Mouse (Mus musculus) lung, adult 2 months (tissue): ENCODE results near the gene Pde4d.

ENCODE experiments used
- CTCF ChIP-seq: fragments of 200-500 bp; IDR thresholded peaks from 2 replicates; pipeline ENCODE4 v1.5.1; 2011; ENCODE audit warnings: mild to moderate bottlenecking, low read length, control low read depth; ENCODE audit not compliant: insufficient read depth
- POLR2A ChIP-seq: fragments of 200-500 bp; IDR thresholded peaks from 2 replicates; pipeline ENCODE4 v1.6.1; 2011; ENCODE audit warnings: low read depth, mild to moderate bottlenecking, control low read depth, low read length, borderline replicate concordance; ENCODE audit errors: extremely low read depth

- no peak for TF ChIP-seq CTCF
- TF ChIP-seq POLR2A = no peak
Observed at GRCm38 (mm10) chr13:109536636-109537035, 1086.9 kb downstream of the Pde4d start.
